Mouse (Mus musculus) cerebellum, adult 18-20 months (tissue): Measurements from ENCODE around the gene Srpk2.
A peak's percentile ranks its signal among the peaks of the same experiment; 100 is the strongest.
"Not testable (repeated sequence)": the region's sequence is repeated elsewhere in the genome, so short reads cannot be mapped to it uniquely, and the experiment has no call there.

Experiments
- DNase-seq, 2 experiments: peaks; one replicate each; pipeline ENCODE4 v3.0.0; 2021

The Srpk2 gene

DNA sequence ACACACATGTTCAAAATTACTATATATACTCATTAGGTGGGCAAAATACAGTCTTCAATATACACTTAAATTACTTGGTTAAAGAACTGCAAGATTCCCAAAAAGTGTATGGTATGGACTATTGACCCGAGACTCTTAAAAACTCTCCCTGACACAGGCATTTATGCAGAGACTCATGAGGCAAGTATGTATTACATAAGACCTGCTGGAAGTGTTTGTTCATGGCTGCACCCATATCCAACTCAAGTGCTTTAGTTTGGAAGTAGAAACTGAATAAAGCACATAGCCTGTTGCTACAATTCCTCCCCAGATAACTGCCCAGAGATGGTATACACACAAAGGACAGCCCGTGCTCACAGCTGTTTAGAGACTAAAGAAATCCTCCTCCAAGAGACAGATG is 123.2 kb downstream of the Srpk2 start:
- DNase-seq, result no peak

DNA sequence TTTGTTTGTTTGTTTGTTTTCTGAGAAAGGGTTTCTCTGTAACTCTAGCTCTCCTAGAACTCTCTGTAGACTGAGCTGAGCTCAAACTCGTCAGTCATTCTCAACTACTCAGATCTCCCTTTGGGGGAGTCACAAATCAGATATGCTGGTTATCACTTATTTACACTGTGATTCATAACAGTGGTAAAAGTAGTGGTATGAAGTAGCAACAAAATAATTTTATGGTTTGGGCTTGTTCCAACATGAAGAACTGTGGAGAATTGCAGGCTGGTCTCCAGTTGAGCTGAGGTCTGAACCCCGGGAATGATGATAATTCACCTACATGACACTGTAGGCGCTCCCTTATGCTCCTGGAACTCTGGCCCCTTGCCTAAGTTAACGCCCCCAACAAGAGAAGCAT is 124.2 kb downstream of the Srpk2 start:
- DNase-seq, result no peak

DNA sequence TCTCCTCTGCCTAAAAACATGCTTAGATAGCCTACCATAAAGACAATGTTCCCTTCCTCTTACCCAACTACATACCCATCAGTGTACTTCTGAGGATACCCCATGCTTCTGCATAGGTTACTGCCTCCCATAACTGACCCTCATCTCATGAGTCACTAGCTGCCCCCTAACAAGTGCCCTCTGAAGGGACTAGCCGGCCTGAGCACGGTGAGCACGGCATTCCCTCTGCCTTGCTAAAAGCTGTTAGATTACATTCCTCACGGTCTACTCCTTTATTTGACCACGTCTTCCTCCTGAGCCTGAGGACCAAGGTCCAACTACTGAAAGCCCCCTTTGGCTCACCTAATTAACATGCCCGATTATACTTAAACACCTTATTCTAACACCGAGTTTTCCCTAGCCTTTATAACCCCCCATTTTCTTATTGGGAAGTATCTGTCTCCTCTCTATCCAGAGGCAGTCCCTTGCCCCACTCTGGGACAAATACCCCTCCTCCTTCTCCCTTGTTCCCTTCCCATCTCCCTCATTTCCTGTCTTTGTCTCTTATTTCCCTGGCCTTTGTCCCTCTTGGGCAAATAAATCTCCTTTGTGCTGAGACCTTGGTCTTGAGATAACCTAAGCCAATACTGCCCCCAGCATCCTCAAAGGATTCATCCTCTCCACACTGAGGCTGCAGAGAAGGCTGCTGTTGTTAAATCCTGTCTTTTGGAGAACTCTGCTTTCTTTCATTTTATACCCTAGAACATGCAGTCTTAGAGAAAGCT is 128.2 kb downstream of the Srpk2 start:
- no peak for DNase-seq

DNA sequence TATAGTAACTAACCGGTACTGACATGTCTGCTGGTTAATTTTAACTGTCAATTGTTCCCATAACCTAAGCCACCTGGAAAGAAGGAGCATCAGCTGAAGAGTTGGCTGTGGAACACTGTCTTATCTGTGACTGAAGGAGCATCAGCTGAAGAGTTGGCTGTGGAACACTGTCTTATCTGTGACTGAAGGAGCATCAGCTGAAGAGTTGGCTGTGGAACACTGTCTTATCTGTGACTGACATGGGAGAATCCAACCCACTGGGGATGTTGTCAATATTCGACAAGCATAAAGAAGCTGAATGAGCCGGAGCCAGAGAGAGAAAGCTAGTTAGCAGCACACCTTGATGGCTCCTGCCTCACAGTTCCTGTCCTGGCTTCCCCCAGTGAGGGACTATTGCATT is 131.1 kb downstream of the Srpk2 start:
- not testable (repeated sequence) for DNase-seq

DNA sequence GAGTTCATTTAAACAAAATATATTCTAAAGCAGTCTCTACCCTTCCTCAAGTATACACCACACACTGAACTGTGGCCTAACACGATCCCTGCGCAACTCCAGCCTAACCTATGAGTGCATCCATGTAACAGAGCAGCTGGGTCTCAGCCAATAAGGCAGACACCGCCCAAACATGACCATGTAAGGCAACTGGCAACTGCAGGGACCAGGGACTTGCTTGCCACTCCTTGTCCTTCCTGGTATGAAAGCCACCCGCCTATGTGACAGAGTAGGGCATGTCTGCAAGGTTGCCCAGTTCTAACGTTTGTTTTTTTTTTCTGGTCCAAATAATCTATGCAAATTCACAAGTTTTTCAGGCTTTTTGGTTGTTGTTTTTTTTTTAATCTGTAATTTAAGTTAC is 132.7 kb downstream of the Srpk2 start:
- no peak for DNase-seq

DNA sequence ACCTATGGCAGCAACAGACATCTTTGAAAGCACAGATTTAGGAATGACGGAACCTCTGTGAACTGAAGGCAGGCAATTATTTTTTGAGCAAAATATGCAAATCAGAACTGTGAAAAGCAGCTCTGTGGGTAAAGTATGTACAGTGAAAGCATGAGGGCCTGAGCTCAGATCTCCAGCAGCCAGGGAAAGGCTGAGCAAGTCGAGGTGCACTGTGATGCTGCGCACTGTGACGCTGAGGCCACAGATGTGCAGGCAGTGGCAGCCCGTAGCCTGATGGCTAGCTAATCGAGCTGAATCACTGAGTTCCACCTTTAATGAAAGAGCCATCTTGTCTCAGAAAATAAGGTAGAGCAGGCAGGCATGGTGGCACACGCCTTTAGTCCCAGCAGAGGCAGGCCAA is 148.7 kb downstream of the Srpk2 start:
- DNase-seq, result no peak

DNA sequence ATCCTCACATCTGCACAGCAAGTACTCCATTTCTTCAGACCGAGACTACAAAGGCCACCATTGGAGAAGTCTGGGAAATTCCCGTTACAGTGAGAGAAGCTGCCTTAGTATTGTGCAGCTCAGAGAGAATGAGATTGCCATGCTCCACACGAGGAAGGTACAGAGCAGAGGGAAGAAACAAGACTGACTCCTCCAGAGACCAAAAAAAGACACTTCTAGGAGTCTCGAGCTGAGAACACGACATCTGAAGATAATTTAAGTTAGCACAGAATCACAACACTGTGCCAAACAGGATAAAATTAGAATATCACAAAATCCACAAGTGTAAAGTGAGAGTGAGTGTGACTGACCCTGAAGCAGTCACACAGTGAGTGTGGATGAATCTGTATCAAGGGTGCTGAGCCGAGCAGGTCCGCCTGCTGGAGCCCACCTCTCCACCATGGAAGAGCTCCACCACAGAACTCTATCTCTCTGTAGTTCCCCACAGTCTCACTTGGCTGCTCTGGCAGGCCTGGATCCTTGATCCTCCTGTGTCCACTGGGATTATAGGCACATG is 152.8 kb downstream of the Srpk2 start:
- DNase-seq, result no peak

DNA sequence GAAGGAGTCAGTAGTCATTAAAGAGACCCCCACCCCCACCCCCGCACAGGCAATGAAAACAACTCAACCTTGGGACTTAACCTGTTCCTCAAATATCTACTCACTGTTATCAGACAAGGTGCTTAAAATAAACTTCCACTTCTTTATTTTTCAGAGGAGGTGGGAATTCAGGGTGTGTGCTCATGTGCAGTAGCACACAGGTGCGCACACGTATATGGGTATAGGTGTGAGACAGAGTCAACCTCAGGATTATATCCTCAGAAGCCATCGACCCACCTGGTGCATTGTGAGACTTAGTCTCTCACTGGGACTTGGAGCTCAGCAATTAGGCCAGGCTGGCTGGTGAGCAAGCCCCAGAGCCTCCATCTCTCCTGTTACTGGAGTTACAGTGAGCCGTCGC is 153.3 kb downstream of the Srpk2 start:
- no peak for DNase-seq

DNA sequence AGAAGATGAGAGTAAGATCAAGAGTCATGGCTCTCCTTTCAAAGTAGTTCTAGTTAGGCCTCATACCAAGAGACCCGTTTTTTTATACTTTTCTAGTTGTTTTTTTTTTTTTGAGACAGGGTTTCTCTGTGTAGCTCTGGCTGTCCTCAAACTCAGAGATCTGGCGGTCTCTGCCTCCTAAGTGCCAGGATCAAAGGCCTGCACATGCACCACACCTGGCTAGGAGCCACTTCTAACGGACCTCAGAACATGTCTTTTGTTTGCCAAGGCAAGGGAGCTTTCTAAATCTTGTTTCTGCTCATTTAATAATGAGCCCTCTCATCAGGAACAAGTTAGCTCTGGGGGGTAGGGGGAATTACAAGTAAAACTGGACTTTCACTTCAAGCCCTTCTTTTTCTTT is 159.8 kb downstream of the Srpk2 start:
- no peak for DNase-seq

DNA sequence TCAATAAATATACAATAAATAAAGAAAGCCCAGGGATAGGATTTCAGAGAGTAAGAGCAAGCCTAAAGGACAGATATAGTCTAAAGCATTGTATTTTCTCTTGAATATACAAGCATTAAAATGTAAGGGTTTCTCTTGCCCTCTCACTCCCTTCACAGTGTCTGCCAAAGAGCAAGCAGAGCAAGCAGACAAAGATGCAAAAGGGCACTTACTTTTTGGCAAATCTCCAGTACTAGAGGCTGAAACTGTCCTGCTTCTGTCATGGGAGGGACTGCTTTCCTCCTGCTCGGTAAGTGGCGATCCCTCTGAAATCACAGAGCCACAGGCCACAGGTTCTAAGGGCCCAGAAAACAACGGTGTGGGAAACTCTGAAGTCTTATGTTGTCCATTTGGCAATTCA is 160.5 kb downstream of the Srpk2 start:
- no peak for DNase-seq

DNA sequence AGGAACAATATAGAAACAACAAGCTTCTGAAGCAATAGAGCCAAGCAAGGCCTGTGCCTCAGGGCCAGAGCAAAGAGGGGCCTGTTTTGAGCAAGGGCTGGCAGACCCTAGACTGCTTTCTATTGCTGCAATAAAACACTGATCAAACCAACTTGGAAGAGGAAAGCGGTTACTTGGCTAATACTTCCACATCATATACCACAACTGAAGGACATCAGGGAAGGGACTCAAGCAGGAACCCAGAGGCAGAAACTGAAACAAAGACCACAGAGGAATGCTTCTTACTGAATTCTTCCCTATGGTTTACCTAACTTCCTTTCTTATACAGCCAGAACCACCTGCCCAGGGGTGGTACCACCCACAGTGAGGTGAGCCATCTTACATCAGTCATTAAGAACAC is 162.8 kb downstream of the Srpk2 start:
- DNase-seq, result no peak

DNA sequence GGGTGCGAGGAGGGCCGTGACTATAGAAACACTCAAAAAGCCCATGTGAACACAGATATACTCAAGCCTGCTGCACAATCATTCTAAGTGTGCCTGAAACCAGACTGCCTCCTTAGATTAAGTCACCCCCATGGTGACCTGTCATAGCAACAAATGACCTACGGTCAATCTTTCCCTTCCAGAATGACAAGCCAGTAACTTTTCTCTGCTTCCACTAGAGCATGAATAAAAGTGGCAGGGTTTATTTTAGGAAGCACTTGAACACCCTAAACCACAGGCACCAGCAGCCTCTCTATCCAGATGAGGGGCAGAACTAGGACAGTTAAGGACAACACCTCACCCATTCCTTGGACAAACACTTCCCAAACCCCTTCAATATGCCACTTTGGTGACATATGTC is 164.7 kb downstream of the Srpk2 start:
- DNase-seq, result no peak

DNA sequence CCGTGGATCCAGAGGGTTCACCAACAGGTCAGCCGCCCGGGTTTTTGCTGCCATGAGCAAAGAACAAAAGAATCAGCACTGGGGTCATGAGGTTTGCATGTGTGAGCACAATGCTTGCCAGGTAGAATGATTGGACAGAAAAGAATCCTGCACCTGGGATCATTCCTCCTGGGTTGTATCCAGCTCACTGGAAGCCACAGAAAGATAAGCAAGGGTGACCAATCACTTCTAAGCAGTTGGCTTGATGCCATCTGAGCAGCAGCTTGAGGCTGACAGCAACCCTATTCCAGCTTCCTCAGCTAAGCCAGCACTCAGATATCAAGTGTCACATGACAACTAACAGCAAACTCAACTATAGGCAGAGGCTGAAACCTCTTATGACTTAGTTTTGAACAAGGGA is 165.7 kb downstream of the Srpk2 start:
- peak; percentile 48 to 49 for DNase-seq

DNA sequence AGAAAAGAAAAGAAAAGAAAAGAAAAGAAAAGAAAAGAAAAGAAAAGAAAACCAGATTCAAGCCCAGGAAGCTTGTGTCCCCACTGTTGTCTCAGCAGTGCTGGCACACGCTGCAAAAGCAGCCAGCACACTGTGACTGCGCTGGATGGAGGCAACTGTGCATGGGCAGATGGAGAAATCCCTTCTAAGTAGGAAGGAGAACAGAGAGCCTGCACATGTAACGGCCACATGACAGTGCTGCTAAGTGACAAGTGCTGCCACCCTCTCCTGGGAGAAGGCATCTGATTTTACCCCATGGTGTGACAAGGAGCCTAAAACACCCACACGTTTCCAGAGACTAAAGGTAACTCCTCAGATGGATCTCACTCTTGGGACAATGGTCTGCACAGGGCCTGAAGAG is 166.6 kb downstream of the Srpk2 start:
- DNase-seq, result peak; percentile 25 to 34

DNA sequence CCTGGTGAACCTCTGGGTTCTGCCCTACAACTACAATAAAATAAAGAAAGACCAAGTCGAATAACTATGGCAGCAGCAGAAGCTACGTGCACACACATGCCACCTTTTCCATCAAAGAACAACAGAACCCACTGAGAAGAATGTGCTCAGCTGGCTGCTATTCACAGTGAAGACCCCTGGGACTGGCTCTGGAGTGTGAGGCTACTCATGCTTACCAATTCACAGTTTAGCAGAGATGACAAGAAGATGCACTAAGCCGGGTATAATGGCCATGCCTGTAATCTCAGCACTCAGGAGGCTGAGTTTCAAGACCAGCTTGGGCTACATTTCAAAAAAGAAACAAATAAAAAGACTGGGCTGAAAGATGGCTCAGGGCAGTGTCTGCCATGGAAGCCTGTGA is 167.5 kb downstream of the Srpk2 start:
- no peak for DNase-seq

DNA sequence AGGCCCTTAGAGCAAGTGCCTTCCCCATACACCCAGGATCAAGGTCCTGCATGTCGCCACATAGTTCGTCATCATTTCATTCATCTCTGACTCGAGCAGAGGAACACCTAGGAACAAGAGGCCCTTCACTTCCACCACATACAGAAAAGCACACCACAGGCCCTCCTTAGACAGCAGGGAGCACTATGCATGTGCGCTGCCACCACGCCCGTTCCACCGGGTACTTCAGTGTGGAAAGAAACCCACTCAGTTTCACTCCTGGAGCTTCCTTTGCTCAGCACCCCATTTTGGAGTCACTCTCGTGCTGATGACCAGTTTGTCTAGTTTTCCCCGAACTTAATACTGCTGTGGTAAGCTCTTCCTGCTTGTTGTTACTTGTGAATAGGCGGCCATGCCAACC is 169.4 kb downstream of the Srpk2 start:
- no peak for DNase-seq

DNA sequence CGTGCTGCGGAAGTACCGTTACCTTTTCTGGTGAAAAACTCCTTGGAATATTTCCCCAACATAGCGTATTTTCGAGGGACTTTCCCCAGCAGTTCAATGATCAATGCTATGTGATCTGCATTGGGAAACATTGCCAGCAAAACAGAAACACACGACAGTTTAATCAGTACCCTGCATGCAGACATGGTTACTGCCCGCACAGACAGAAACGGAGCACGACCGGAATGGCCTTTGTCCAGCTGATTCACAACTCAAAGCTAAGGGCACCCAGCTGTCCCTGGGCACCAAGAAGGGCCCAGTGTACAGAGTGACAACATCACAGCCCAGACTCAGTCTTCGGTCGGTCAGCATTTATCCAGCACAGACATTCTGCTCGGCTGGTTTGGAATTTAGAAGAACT is 170.9 kb downstream of the Srpk2 start:
- DNase-seq, result no peak

DNA sequence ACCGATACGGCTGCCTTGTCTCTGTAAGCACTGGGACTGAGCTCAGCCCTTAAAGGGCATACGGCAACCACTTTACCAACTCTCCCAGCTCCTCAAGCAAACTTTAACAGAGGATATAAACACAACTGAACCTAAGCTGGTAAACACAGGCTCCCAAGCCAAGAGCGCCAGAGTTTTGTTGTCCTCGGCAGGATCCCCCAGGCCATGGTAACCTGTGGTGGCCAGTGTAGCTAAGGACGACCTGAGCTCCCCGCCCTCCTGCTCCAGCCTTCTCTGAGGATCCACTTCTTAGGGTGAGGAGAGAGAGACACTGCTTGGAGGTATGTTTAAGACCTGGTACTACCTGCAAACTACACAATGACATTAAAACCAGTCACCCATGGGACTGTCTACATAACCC is 171.9 kb downstream of the Srpk2 start:
- no peak for DNase-seq

DNA sequence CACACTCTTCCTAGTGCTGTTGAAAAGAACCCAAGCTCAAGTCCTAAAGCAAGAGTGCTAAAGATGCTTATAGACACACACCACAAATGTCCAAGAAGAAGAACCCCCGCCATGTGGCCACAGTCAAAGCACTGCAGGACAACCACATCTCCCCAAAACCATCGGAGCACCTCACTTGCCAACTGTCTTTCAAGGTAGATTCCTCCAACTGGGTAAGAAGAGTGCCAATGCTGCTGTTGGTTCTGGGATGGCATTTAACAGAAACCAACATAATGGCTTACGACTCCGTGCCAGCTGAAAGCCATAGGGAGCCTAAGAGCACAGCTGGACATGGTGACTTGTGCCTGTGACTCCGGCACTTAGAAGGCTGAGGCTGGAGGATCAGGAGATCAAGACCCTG is 173.0 kb downstream of the Srpk2 start:
- DNase-seq, result no peak

DNA sequence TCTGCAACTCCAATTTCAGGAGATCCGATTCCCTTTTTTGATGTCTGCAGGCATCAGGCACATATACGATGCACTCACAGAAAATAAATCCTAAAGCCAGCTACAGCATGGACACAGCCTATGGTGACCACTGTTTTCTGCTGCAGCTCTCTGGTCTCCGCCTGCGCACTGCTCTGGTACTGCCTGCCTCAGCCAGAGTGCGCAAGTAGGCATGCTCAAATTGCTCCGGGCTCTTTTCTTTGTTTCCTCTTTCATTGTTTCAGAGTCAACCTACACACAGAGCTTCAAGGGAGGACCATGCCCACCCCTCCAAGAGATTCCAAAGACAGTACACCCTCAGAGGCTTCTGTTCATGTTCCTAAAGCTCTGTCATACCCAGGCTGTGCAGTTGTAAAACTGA is 175.8 kb downstream of the Srpk2 start:
- DNase-seq, result no peak

DNA sequence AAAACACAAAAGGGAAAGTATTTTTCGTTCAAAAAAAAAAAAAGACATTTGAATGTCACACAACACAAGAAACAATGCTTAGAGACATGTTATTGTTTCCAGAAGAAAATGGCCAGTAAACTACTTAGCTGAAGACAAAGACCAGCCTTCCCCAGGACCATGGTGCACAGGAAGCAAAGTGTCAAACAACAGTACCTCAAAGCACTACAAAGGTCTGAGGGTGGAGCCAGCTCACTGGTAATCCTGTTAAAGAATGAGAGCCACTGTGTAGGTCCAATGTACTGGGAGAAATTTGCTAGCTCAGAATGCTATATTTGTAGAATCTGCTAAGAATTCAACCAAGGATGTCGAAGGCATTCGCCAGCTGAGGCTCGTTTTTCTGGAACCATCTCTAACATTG is 177.2 kb downstream of the Srpk2 start:
- no peak for DNase-seq

DNA sequence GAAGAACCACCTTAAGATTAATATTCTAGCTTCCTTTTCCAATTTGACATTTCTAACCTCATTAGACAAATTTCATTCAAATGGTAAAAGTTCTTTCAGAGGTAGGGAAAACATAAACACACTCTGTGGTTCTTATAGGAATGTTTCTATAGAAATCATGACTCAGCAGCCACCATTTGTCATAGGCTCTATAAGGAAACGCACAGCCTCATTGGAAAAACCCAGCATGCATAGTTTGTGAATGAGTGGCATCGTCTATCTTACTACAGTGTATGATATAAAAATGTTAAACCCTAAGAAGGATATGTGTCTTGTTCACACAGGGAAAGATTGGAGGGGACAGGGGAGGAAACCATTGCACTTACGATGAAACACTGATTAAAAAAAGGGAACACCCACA is 178.8 kb downstream of the Srpk2 start:
- no peak for DNase-seq

DNA sequence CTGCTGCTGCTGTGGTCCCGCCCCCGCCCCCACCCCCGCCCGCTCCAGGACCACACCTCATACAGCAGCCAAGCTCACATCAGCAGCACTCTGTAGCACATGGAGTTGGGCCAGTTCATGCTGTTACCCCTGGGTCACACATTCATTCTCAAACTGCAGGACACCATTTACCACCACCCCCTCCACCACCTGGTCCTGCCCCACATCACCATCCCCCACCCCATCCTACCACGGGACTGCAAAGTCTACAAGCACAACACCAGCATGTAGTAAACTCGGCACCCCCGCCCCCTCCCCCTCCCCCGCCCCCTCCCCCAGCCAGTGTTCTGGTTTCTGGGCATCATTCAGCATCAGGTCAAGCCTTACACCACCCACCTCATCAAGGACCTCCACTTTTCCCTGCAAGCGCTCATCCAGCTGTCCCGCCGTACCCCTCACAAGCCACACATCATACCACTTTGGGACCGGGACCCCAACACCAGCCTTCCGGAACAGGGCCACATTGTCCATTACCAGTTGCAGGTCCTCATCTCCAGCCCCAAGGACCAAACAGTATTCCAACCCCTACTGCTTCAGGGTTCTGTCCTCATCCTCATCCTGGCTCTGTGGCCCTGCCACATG is 182.0 kb downstream of the Srpk2 start:
- no peak for DNase-seq

DNA sequence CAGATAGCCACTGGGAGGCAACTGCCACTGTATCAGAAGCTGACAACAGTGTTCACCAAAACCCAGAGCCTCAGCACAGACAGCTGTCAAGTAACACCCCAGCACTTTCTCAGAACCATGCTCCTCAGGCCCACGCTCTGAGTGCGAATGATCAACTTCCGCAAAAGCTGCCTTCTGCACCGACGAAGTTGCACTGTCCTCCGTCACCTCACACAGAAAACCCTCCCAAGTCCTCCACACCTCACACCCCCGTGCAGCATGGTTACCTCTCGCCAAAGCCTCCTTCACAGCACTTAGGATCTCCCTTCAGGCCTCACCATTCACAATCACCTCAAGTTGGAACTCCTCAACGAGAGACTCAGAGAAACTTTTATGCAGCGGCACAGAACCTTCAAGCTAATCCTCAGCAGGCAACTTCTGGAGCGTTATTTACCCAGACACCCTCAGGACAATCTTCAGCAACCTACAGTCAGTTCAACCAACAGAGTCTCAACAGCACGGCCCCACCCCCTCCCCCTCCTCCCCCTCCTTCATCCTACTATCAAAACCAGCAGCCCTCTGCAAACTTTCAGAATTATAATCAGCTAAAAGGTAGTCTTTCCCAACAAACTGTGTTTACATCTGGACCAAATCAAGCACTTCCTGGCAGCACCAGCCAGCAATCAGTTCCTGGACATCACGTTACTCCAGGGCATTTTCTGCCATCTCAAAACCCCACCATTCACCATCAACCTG is 182.7 kb downstream of the Srpk2 start:
- no peak for DNase-seq
